Mouse (Mus musculus): ENCODE results near the gene Tstd2. TPM values are rescaled to one million over a fixed set of nuclear protein-coding genes. Genes with fewer than 3 reads are reported as not detected.
A peak's percentile ranks its signal among the peaks of the same experiment; 100 is the strongest.

Tstd2 gene
- total and polyA plus RNA-seq, 3 experiments = 27.8 to 30.1 TPM; not detected in 1

DNA sequence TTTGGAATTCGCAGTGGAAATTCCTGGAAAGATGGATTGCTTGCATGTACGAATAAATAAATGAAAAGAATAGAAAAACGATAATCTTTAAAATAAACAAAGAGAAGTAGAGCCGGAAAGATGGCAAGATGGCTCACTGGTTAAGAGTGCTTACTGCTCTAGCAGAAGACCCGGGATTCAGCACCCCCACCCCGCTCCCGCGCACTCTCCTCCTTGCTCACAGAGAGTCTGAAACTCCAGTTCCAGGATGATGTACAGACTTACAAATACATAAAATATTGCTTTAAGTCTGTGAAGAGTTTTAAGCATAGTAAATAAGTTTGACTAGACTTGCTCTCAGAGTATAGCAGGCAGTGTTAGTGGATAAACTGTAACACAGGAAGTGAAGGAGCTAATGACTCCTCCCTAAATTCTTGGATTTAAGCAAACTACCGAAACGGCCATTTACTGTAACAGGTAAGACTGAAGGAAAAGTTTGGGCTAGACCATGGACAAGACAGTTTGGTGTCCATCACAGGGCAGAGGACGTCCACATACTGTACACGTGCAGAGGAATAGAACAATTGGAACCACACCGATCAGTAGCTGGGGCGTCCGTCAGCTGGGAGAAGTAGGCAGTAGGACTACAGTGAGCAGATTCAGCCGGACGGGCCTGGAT is 736 bp downstream of the Tstd2 start (continued):
- TF ChIP-seq POLR2AphosphoS5 (IDR thresholded peaks at IDR 0.05; ENCODE audit: borderline replicate concordance, low read depth, low read length) (no peak), UBTF (IDR thresholded peaks at IDR 0.05; ENCODE audit: borderline replicate concordance, insufficient read depth, low read depth, low read length) (no peak)

DNA sequence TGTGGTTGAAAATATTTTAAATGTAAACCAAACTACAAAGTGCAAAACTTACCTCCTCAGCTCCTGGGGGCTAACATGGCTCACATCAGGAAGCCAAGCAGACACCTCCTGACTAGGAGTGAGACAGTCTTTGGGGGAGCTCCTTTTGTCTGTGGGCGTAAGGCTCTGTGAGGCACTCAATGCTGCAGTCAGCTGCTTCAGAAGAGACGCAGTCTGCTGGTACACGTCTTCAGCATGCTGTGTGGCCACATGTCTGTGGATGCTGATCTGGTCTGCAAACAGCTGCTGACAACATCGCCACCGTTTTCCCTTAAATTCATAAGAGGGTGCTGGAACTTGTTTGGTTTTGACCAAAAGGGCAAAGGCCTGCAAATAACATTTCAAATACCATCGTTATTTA is 6.7 kb downstream of the Tstd2 start:
- peaks cover 4% of the 10 kb centered on the region for H3K79me2 ChIP-seq (ENCODE audit: control insufficient read depth, insufficient read depth, low read length, poor library complexity)

DNA sequence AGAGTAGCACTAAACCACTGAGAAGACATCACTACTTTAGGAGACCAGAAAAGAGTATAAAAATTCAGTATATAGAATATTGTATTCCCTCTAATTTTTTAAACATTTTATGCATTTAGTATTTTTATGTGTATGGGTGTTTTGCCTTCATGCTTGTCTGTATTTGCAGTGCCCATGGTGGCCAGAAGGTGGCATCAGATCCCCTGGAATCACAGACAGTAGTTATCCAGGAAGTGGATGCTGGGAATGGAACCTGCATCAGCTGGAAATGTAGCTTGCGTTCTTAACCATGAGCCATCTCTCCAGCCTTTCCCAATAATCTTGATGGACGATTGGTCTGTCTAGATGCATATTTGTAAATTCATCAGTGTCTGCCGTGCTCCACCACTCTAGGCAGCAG is 8.3 kb downstream of the Tstd2 start:
- Histone ChIP-seq H3K27ac (ENCODE audit: control insufficient read depth, low read depth, low read length) (no peak overlapping the region), H3K27me3 (ENCODE audit: control insufficient read depth in 1 of 2, insufficient read depth in 2 of 2, low read length in 2 of 2) (no peaks in the 10 kb centered on the region), H3K9me3 (replicated peaks; ENCODE audit: insufficient read depth, low read length) (no peaks in the 10 kb centered on the region), H3K79me2 (ENCODE audit: control insufficient read depth, insufficient read depth, low read length, poor library complexity) (no peaks in the 10 kb centered on the region), H3K4me1 (ENCODE audit: control insufficient read depth in 1 of 2, insufficient read depth in 2 of 2, low read length in 2 of 2) (no peaks in the 10 kb centered on the region), H3K9ac (ENCODE audit: control insufficient read depth, low read depth, low read length, poor library complexity, severe bottlenecking) (no peak overlapping the region), H3K4me3 (ENCODE audit: control insufficient read depth in 1 of 2, insufficient read depth in 1 of 2, low read depth in 2 of 2, low read length in 2 of 2) (no peak overlapping the region), H3K36me3 (ENCODE audit: control insufficient read depth in 1 of 2, insufficient read depth in 2 of 2, low read length in 2 of 2) (peaks cover 0 to 3% of the 10 kb centered on the region in 2 experiments; a peak in 2 of 4 replicates)
- TF ChIP-seq BHLHE40 (IDR thresholded peaks at IDR 0.05; ENCODE audit: borderline replicate concordance, low read depth, low read length) (no peak), E2F4 (IDR thresholded peaks at IDR 0.05; ENCODE audit: borderline replicate concordance, low read depth, low read length) (no peak), MAX (IDR thresholded peaks at IDR 0.05; ENCODE audit: low read length) (no peak), CHD1 (IDR thresholded peaks at IDR 0.05; ENCODE audit: low read depth, low read length) (no peak), USF1 (IDR thresholded peaks at IDR 0.05; ENCODE audit: low read depth, low read length) (no peak), SMC3 (IDR thresholded peaks at IDR 0.05; ENCODE audit: low read depth, low read length) (peak; percentile 53; the same call in 1 of the 2 replicates), RAD21 (IDR thresholded peaks at IDR 0.05; ENCODE audit: low read depth, low read length) (peak; percentile 56), MXI1 (IDR thresholded peaks at IDR 0.05; ENCODE audit: low read depth, low read length) (no peak), ZC3H11A (IDR thresholded peaks at IDR 0.05; ENCODE audit: low read depth, low read length) (no peak), CTCF (IDR thresholded peaks at IDR 0.05 in 2 of 3, conservative IDR thresholded peaks at IDR 0.05 in 1 of 3; ENCODE audit: control insufficient read depth in 1 of 3, insufficient read depth in 1 of 3, low read depth in 2 of 3, low read length in 3 of 3, poor library complexity in 1 of 3, severe bottlenecking in 1 of 3) (peak; percentile 79 to 84 (median 79)), CHD2 (IDR thresholded peaks at IDR 0.05; ENCODE audit: low read length) (no peak), ELF1 (IDR thresholded peaks at IDR 0.05; ENCODE audit: low read depth, low read length) (peak; percentile 67), ZMIZ1 (IDR thresholded peaks at IDR 0.05; ENCODE audit: low read depth, low read length) (no peak), MYB (IDR thresholded peaks at IDR 0.05; ENCODE audit: low read depth, low read length) (no peak), MAZ (IDR thresholded peaks at IDR 0.05; ENCODE audit: low read depth, low read length) (no peak), JUND (IDR thresholded peaks at IDR 0.05; ENCODE audit: low read depth, low read length) (no peak), TCF12 (IDR thresholded peaks at IDR 0.05; ENCODE audit: low read depth, low read length) (no peak), USF2 (IDR thresholded peaks at IDR 0.05; ENCODE audit: borderline replicate concordance in 1 of 2, insufficient read depth in 1 of 2, low read depth in 1 of 2, low read length in 2 of 2) (no peak), RCOR1 (IDR thresholded peaks at IDR 0.05; ENCODE audit: low read depth, low read length) (no peak), EP300 (IDR thresholded peaks at IDR 0.05; ENCODE audit: low read depth in 1 of 2, low read length in 2 of 2) (no peak), ZNF384 (IDR thresholded peaks at IDR 0.05; ENCODE audit: low read depth, low read length) (no peak), POLR2AphosphoS5 (IDR thresholded peaks at IDR 0.05; ENCODE audit: borderline replicate concordance, low read depth, low read length) (no peak), TBP (IDR thresholded peaks at IDR 0.05; ENCODE audit: low read depth, low read length) (no peak), HCFC1 (IDR thresholded peaks at IDR 0.05; ENCODE audit: low read depth, low read length) (no peak), MYC (IDR thresholded peaks at IDR 0.05; ENCODE audit: low read depth, low read length) (no peak)
- DNase-seq (ENCODE audit: low read depth, low spot score) = peak; percentile 71

More for the DNA sequence above, 6.7 kb downstream of the Tstd2 start:
- DNase-seq (ENCODE audit: low read depth, low spot score) = no peak
- no peaks in the 10 kb centered on the region for H3K9me3 ChIP-seq (replicated peaks; ENCODE audit: insufficient read depth, low read length)
- no peak overlapping the region for H3K9ac ChIP-seq (ENCODE audit: control insufficient read depth, low read depth, low read length, poor library complexity, severe bottlenecking)
- H3K27ac ChIP-seq (ENCODE audit: control insufficient read depth, low read depth, low read length) = no peak overlapping the region
- no peak overlapping the region for H3K4me3 ChIP-seq (ENCODE audit: control insufficient read depth in 1 of 2, insufficient read depth in 1 of 2, low read depth in 2 of 2, low read length in 2 of 2)
- H3K27me3 ChIP-seq (ENCODE audit: control insufficient read depth in 1 of 2, insufficient read depth in 2 of 2, low read length in 2 of 2) = no peaks in the 10 kb centered on the region
- peaks cover 0 to 1% of the 10 kb centered on the region in 2 experiments; a peak in 2 of 4 replicates for H3K36me3 ChIP-seq (ENCODE audit: control insufficient read depth in 1 of 2, insufficient read depth in 2 of 2, low read length in 2 of 2)
- no peak for TF ChIP-seq CHD1 (IDR thresholded peaks at IDR 0.05; ENCODE audit: low read depth, low read length)
- no peak for TF ChIP-seq TBP (IDR thresholded peaks at IDR 0.05; ENCODE audit: low read depth, low read length)
- TF ChIP-seq TAL1 (IDR thresholded peaks at IDR 0.05; ENCODE audit: low read length) = no peak
- TF ChIP-seq E2F4 (IDR thresholded peaks at IDR 0.05; ENCODE audit: borderline replicate concordance, low read depth, low read length) = no peak
- no peak for TF ChIP-seq ZNF384 (IDR thresholded peaks at IDR 0.05; ENCODE audit: low read depth, low read length)
- no peak for TF ChIP-seq GABPA (IDR thresholded peaks at IDR 0.05; ENCODE audit: low read depth, low read length)
- TF ChIP-seq ETS1 (IDR thresholded peaks at IDR 0.05; ENCODE audit: low read depth, low read length) = no peak
- TF ChIP-seq CTCF (IDR thresholded peaks at IDR 0.05 in 2 of 3, conservative IDR thresholded peaks at IDR 0.05 in 1 of 3; ENCODE audit: control insufficient read depth in 1 of 3, insufficient read depth in 1 of 3, low read depth in 2 of 3, low read length in 3 of 3, poor library complexity in 1 of 3, severe bottlenecking in 1 of 3) = no peak
- H3K4me1 ChIP-seq (ENCODE audit: control insufficient read depth in 1 of 2, insufficient read depth in 2 of 2, low read length in 2 of 2) = no peaks in the 10 kb centered on the region

All from MEL (cell line).